Mouse (Mus musculus) ES-E14 (cell line): ENCODE results near the gene Hmgcl.

Source experiments
- MAFK ChIP-seq: IDR thresholded peaks from 2 replicates; pipeline ENCODE4 v1.6.1; 2014; ENCODE audit warnings: mild to moderate bottlenecking, low read depth, low read length, inconsistent platforms; ENCODE audit not compliant: insufficient read depth
- ZC3H11A ChIP-seq: IDR thresholded peaks from 2 replicates; pipeline ENCODE4 v1.6.1; 2012; ENCODE audit warnings: low read depth, mild to moderate bottlenecking, inconsistent platforms, low read length, borderline replicate concordance
- ZNF384 ChIP-seq: IDR thresholded peaks from 2 replicates; pipeline ENCODE4 v1.6.1; 2012; ENCODE audit warnings: low read depth, low read length, inconsistent platforms

DNA sequence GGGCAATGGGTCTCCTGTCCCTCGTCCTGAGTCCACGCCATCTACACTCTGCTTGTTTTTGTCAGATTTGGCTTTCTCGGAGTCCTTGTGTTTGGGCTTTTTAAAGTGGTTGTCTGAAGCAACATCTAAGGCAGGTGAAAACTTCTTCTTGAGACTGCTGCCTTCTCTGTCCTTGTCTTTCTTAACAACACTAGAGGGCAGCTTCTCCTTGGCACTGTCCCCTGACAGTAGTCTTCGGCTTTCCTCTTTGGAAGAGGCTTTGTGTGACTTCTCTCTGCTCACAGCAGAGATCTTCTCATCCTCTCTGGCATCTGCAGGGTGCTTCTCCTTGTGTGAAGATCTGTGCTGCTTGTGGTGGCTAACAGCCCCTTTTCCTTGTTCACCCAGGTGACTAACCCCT, 64.3 kb downstream of the Hmgcl start:
- no peak for TF ChIP-seq ZC3H11A
- no peak for TF ChIP-seq MAFK
- no peak for TF ChIP-seq ZNF384
